Mouse (Mus musculus) heart, embryonic 16.5 days (tissue): ENCODE results near the gene Ms4a6b. TPM values are rescaled to one million over a fixed set of nuclear protein-coding genes. Genes with fewer than 3 reads are reported as not detected.
"Not testable (repeated sequence)": the region's sequence is repeated elsewhere in the genome, so short reads cannot be mapped to it uniquely, and the experiment has no call there.

Experiments
- ATAC-seq: fragments of 200-750 bp; cut with Nextera tagmentation; replicated peaks from 2 replicates; pipeline ENCODE4 v1.8.0; 2017; ENCODE audit warnings: moderate number of reproducible peaks; ENCODE audit not compliant: insufficient read depth, low FRiP score; ENCODE audit errors: extremely low read depth
- H3K27ac ChIP-seq: fragments of 300-500 bp; sonication (generic); 2 replicates; pipeline ENCODE4 v1.5.1; 2014; ENCODE audit warnings: mild to moderate bottlenecking, low read length, control low read depth, moderate library complexity
- H3K27me3 ChIP-seq: fragments of 300-500 bp; sonication (generic); 2 replicates; pipeline ENCODE4 v1.6.1; 2014; ENCODE audit warnings: low read length, mixed read lengths; ENCODE audit not compliant: control insufficient read depth, insufficient read depth
- H3K36me3 ChIP-seq: fragments of 300-500 bp; sonication (generic); 2 replicates; pipeline ENCODE4 v1.6.1; 2014; ENCODE audit not compliant: control insufficient read depth, insufficient read depth
- H3K4me1 ChIP-seq: fragments of 300-500 bp; sonication (generic); 2 replicates; pipeline ENCODE4 v1.6.1; 2014; ENCODE audit warnings: low read length, mixed read lengths; ENCODE audit not compliant: control insufficient read depth, insufficient read depth
- H3K4me2 ChIP-seq: fragments of 300-500 bp; sonication (generic); 2 replicates; pipeline ENCODE4 v1.6.1; 2014; ENCODE audit warnings: low read depth, mild to moderate bottlenecking, control low read depth, low read length
- H3K4me3 ChIP-seq: fragments of 300-500 bp; sonication (generic); 2 replicates; pipeline ENCODE4 v1.5.1; 2014; ENCODE audit warnings: mild to moderate bottlenecking, control low read depth, low read length
- H3K9ac ChIP-seq: fragments of 300-500 bp; sonication (generic); 2 replicates; pipeline ENCODE4 v1.6.1; 2014; ENCODE audit warnings: low read length, control low read depth
- H3K9me3 ChIP-seq: fragments of 300-500 bp; sonication (generic); replicated peaks from 2 replicates; pipeline ENCODE4 v1.6.1; 2016; ENCODE audit warnings: low read length; ENCODE audit not compliant: control insufficient read depth
- WGBS: fragments of 180-500 bp; shearing (Covaris S2); extraction: QIAGEN DNeasy Blood & Tissue Kit; methylation state at CpG from one replicate; pipeline ENCODE4 v1.1.7; 2014; 5-methylcytosine and 5-hydroxymethylcytosine counted together
- polyA plus RNA-seq: library from polyadenylated mRNA; unstranded; fragments of >200 nt; fragmentation: Nextera tagmentation; extraction: Ambion mirVana; gene quantifications from 2 replicates; pipeline ENCODE4 v1.2.1, GENCODE M21; 2015

Gene Ms4a6b
- polyA plus RNA-seq, 1 experiment from 2014 or later = 7.9 TPM

DNA sequence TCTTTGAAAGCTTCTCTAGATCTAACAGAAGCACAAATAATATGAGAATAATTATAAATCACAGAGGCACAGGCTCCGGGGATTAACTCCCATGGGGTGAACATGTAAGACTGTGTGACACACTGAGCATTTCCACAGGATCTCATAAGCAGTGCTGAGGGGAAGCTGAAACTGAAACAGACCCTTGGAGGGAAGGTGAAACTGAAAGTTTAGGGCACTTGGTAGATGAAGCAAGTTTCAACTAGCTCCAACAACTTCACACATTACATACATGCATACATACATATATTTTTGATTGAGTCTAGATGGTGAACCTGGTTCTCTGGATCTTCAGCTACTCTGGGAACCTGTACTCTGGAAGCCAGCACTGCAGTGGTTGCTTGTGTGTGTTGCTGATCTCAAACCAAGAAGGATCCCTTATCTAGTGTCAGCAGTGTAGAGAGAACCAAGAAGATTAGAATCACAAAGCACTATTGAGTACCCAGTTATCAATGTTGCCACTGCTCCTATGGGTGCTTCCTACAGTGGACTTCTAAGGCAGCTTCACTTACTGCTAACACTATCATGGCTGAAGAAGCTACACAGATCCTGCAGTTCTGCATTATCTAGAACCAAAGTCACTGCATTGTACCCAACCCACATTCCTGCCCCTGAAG is 24.0 kb downstream of the Ms4a6b start:
- H3K4me3 ChIP-seq, H3K4me1 ChIP-seq, H3K36me3 ChIP-seq, H3K9ac ChIP-seq, H3K27ac ChIP-seq, H3K27me3 ChIP-seq, H3K9me3 ChIP-seq, ATAC-seq, H3K4me2 ChIP-seq: not testable (repeated sequence)
- WGBS = 79% methylated on average over 1 of the region's 1 CpGs

DNA sequence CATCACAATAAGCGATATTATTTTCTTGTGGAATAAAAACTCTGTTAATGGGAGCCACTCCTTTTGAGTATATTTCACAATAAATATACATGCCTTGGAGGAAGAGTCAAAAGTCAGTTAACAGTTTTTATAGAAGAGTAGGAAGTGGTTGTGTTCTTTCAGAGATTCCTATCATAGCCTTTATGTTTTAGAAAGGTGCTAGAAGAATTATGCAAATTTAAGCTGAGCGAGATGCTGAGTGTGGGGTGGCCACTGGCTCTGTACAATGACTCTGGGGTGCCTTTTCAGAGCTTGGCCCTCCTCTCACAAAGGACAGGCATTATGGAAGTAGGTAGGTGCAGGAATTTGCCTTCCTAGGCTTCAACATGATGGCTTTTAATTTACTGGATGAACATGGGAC is 28.1 kb downstream of the Ms4a6b start:
- not testable (repeated sequence) for H3K9me3 ChIP-seq, H3K27me3 ChIP-seq, H3K4me2 ChIP-seq, H3K4me3 ChIP-seq, H3K9ac ChIP-seq, H3K4me1 ChIP-seq, ATAC-seq, H3K27ac ChIP-seq, H3K36me3 ChIP-seq
- 72% methylated on average over 2 of the region's 2 CpGs for WGBS

DNA sequence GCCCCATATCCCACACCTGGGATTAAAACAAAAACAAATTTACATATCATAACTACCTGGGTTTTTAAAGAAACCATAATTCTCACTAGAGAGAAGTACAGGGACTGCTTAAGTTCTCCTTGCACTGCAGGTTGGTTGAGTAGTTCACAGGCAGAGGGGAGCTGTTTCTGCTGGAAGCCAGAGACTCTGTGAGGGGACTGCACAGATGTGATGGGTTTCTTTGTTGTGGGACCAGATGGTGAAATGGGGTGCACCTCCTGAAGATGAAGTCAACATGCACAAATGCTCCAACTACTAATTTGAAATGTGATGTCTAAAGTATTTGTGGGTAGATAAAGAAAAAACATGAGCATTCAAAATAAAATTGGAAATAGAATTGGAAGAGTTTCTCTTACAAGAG is 31.6 kb downstream of the Ms4a6b start:
- no peaks in the 10 kb centered on the region for H3K4me1 ChIP-seq
- no peak overlapping the region for H3K4me3 ChIP-seq
- ATAC-seq = no peak
- no peaks in the 10 kb centered on the region for H3K36me3 ChIP-seq
- H3K9ac ChIP-seq = no peak overlapping the region
- no peak overlapping the region for H3K27ac ChIP-seq
- H3K27me3 ChIP-seq = no peaks in the 10 kb centered on the region
- H3K4me2 ChIP-seq = no peak overlapping the region
- H3K9me3 ChIP-seq = no peaks in the 10 kb centered on the region

DNA sequence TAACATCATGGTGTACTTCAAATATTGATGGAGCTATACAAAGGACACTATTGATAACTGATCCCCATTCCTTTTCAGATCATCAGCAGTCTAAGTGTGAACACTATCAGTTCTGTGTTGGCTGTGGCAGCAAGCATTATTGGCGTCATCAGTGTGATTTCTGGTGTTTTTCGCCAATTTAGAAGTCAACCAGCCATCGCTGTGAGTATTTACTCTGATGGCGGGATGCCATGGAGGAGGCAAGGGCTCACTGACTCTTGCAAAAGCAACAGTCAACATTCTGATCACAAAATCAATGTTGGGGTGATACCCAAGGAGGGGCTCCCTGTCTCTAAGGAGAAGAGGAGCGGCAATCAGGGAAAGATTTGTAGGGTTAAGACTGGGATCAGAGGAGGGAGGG is 38.4 kb downstream of the Ms4a6b start:
- WGBS = 81% methylated on average over 5 of the region's 5 CpGs

DNA sequence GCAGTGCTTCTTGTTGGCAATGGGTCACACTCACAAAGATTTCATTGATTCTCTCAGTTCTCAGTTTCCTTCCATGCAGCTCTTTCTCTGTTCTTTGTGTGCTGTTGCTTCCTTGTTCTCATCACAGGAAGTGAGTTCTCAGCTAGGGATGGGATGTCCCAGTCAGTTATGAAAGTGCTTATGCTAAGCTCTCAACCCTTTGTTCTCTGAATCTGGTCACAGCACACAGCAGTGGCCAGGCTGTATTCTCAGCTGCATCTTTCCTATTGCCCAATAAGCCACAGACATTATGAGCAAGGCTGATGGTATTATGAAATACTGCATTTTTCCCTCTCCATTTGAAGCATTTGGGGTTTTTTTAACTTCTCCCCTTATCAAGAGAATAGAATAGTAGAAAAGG is 43.2 kb downstream of the Ms4a6b start:
- not testable (repeated sequence) for H3K36me3 ChIP-seq, H3K4me3 ChIP-seq, H3K4me2 ChIP-seq, ATAC-seq, H3K4me1 ChIP-seq, H3K9ac ChIP-seq, H3K27me3 ChIP-seq, H3K9me3 ChIP-seq, H3K27ac ChIP-seq

More for the DNA sequence above, 38.4 kb downstream of the Ms4a6b start:
- Histone ChIP-seq H3K27ac (no peak overlapping the region), H3K9me3 (no peaks in the 10 kb centered on the region), H3K36me3 (no peaks in the 10 kb centered on the region), H3K4me1 (no peaks in the 10 kb centered on the region), H3K9ac (no peak overlapping the region), H3K27me3 (no peaks in the 10 kb centered on the region), H3K4me3 (no peak overlapping the region), H3K4me2 (no peak overlapping the region)
- no peak for ATAC-seq

DNA sequence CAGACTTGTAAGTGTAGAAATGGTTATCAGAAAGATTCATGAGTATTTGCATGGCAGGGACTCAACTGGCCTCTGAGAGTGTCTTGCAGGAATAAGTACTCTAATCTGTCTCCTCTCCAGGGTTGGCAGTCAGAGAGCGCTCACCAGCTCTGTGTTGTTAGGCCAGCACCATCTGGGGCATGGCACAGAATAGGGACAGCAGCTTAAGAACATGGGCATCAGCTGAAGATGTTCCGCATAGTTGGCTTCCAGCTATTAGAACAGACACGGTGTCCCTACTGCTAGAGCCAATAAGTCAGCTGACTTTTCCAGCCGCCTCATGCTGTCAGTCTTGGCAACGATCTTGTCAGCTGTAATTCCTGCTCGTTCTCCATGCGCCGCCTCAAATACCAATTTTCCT is 58.7 kb downstream of the Ms4a6b start:
- Histone ChIP-seq H3K27ac (no peak overlapping the region), H3K4me3 (no peak overlapping the region), H3K9ac (no peak overlapping the region), H3K36me3 (no peaks in the 10 kb centered on the region), H3K27me3 (no peaks in the 10 kb centered on the region), H3K4me2 (no peak overlapping the region), H3K9me3 (no peaks in the 10 kb centered on the region), H3K4me1 (no peaks in the 10 kb centered on the region)
- ATAC-seq = no peak
- WGBS = 82% methylated on average over 8 of the region's 8 CpGs

Other genes starting within 250 kb of the Ms4a6b start
- gene Ms4a5, start 232.6 kb upstream of the Ms4a6b start, polyA plus RNA-seq = not detected in 2 replicates
- gene Ms4a14, start 202.1 kb upstream of the Ms4a6b start, polyA plus RNA-seq = 0.12 TPM in 1 of 2 replicates, not detected in the other
- gene Ms4a7, start 180.4 kb upstream of the Ms4a6b start, polyA plus RNA-seq = 3.2 and 3.6 TPM in 2 replicates
- 4.9 and 6.2 TPM in 2 replicates for gene Ms4a4a, start 141.0 kb upstream of the Ms4a6b start, polyA plus RNA-seq
- 0.55 and 1.1 TPM in 2 replicates for gene Ms4a4c, start 111.7 kb upstream of the Ms4a6b start, polyA plus RNA-seq
- gene Ms4a4b, start 73.0 kb upstream of the Ms4a6b start, polyA plus RNA-seq = 1.6 and 3.8 TPM in 2 replicates
- gene Ms4a6c, start 47.1 kb upstream of the Ms4a6b start, polyA plus RNA-seq = 3.2 and 4.2 TPM in 2 replicates
- gene Gm8369, start 30.6 kb upstream of the Ms4a6b start, polyA plus RNA-seq = not detected in 2 replicates
- gene Ms4a4d, start 20.3 kb downstream of the Ms4a6b start, polyA plus RNA-seq = 0.93 and 1.1 TPM in 2 replicates
- 3.6 and 4.0 TPM in 2 replicates for gene Ms4a6d, start 88.3 kb downstream of the Ms4a6b start, polyA plus RNA-seq
- 0.09 and 0.10 TPM in 2 replicates for gene Ms4a2, start 107.2 kb downstream of the Ms4a6b start, polyA plus RNA-seq
- 0.14 and 0.15 TPM in 2 replicates for gene Ms4a3, start 124.3 kb downstream of the Ms4a6b start, polyA plus RNA-seq
- not detected in 2 replicates for gene Oosp2, start 144.0 kb downstream of the Ms4a6b start, polyA plus RNA-seq
- not detected in 2 replicates for gene Oosp1, start 174.6 kb downstream of the Ms4a6b start, polyA plus RNA-seq
- gene Oosp3, start 180.5 kb downstream of the Ms4a6b start, polyA plus RNA-seq = not detected in 2 replicates
- gene Gif, start 231.0 kb downstream of the Ms4a6b start, polyA plus RNA-seq = not detected in 2 replicates